Comparison of ENCODE assay signal across 10 mouse cellular contexts in the genomic region with DNA sequence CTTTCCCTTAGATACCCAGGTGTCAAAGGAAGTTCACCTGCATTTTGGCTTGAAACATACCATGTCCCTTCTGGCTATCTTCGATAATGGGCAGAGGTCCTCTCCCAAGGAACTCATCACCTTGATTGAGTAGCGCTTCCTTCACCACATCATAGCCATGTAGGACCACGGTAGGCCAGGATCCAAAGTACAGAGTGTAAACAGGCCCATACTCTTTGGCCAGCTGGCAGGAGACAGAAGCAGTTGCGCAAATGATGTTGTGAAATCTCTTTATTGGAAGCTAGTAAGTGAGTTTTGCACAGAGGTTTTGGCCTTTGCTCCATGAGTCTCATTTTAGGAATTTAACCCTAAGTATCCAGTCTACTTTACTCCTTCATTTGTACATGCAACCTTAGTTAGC. TPM values are rescaled to one million over a fixed set of nuclear protein-coding genes. Genes with fewer than 3 reads are reported as not detected.
DNase-seq lines count a peak whose midpoint lies in the region; ATAC-seq and TF ChIP-seq lines count a peak whose summit lies in the region.
"Had no signal": no experiment of that assay in that cellular context is flagged by ENCODE, and none has a peak within 500 bp of the region (broad histone marks: within the 10 kb centered on the region; RNA-seq: fewer than 3 reads in every experiment).

No protein-coding gene starts in this region.

- peak; percentile 73 for ATAC-seq in Patski
- no peak; the same call in 1 of the 2 replicates for ATAC-seq in kidney, postnatal 0 days (replicated peaks; ENCODE audit: low FRiP score, low read depth)
- ATAC-seq in inflammation-experienced regulatory T-cells, adult 6 months = no peak
- ATAC-seq in midbrain, embryonic 13.5 days = no peak
- ATAC-seq in forebrain, embryonic 13.5 days = no peak

- CTCF ChIA-PET in Patski (lab: Charles Lee) = no interaction called here

- no peaks in the 10 kb centered on the region for H3K36me3 ChIP-seq in kidney, postnatal 0 days (ENCODE audit: insufficient read depth, low read length)
- no peaks in the 10 kb centered on the region for H3K36me3 ChIP-seq in midbrain, embryonic 13.5 days
- no peaks in the 10 kb centered on the region for H3K36me3 ChIP-seq in forebrain, embryonic 13.5 days (ENCODE audit: poor library complexity, severe bottlenecking)
- H3K36me3 ChIP-seq: midbrain, embryonic 12.5 days had no signal

- intact Hi-C loops in gastrocnemius, adult 2 months (cut with DNase I) = no loop called here

- in situ Hi-C loops in Patski (cut with MboI; ENCODE audit: low pct_unique_long_range_greater_than_20kb) = no loop called here

- H3K27ac ChIP-seq in gastrocnemius, adult 2 months = peak overlapping the region; percentile 31; the same call in 1 of the 2 replicates
- H3K27ac ChIP-seq in kidney, postnatal 0 days = no peak overlapping the region
- no peak overlapping the region for H3K27ac ChIP-seq in midbrain, embryonic 13.5 days
- no peak overlapping the region for H3K27ac ChIP-seq in forebrain, embryonic 13.5 days
- H3K27ac ChIP-seq: midbrain, embryonic 12.5 days had no signal

- no peak overlapping the region for H3K4me3 ChIP-seq in gastrocnemius, adult 2 months
- no peak overlapping the region for H3K4me3 ChIP-seq in kidney, postnatal 0 days (replicated peaks; ENCODE audit: low read depth, low read length)
- no peak overlapping the region for H3K4me3 ChIP-seq in midbrain, embryonic 13.5 days (replicated peaks)
- H3K4me3 ChIP-seq in forebrain, embryonic 13.5 days = no peak overlapping the region
- H3K4me3 ChIP-seq: midbrain, embryonic 12.5 days had no signal

- DNase-seq in Patski (ENCODE audit: low read depth, low spot score) = peak; percentile 22
- DNase-seq in gastrocnemius, adult 2 months = peak; percentile 77
- peak; percentile 15 for DNase-seq in kidney, postnatal 0 days (ENCODE audit: low spot score)
- DNase-seq in lung, postnatal 36 days = peak; percentile 94
- no peak for DNase-seq in right cerebral cortex, adult 18-20 months

- H3K27me3 ChIP-seq in Patski = no peaks in the 10 kb centered on the region
- H3K27me3 ChIP-seq in kidney, postnatal 0 days (ENCODE audit: insufficient read depth, low read length) = no peaks in the 10 kb centered on the region
- no peaks in the 10 kb centered on the region for H3K27me3 ChIP-seq in midbrain, embryonic 13.5 days
- no peaks in the 10 kb centered on the region for H3K27me3 ChIP-seq in forebrain, embryonic 13.5 days
- H3K27me3 ChIP-seq: midbrain, embryonic 12.5 days had no signal

- no peak overlapping the region for H3K4me2 ChIP-seq in kidney, postnatal 0 days (ENCODE audit: low read length)
- H3K4me2 ChIP-seq in midbrain, embryonic 13.5 days (replicated peaks) = no peak overlapping the region
- no peak overlapping the region for H3K4me2 ChIP-seq in forebrain, embryonic 13.5 days
- H3K4me2 ChIP-seq: midbrain, embryonic 12.5 days had no signal

- TF ChIP-seq CTCF in Patski (IDR thresholded peaks at IDR 0.05) = no peak
- TF ChIP-seq CTCF in gastrocnemius, adult 2 months (IDR thresholded peaks at IDR 0.05) = no peak
- TF ChIP-seq CTCF in kidney, postnatal 0 days (IDR thresholded peaks at IDR 0.05; ENCODE audit: low read depth) = no peak

- WGBS in kidney, postnatal 0 days = 87% methylated on average over 4 of the region's 4 CpGs
- WGBS in midbrain, embryonic 13.5 days = 90% methylated on average over 4 of the region's 4 CpGs
- 94% methylated on average over 4 of the region's 4 CpGs for WGBS in forebrain, embryonic 13.5 days

- no peaks in the 10 kb centered on the region for H3K9me3 ChIP-seq in kidney, postnatal 0 days (replicated peaks; ENCODE audit: low read length)
- no peaks in the 10 kb centered on the region for H3K9me3 ChIP-seq in midbrain, embryonic 13.5 days
- H3K9me3 ChIP-seq in forebrain, embryonic 13.5 days (replicated peaks) = no peaks in the 10 kb centered on the region
- H3K9me3 ChIP-seq: midbrain, embryonic 12.5 days had no signal

- H3K4me1 ChIP-seq in kidney, postnatal 0 days (replicated peaks; ENCODE audit: insufficient read depth, low read length) = no peaks in the 10 kb centered on the region
- no peaks in the 10 kb centered on the region for H3K4me1 ChIP-seq in midbrain, embryonic 13.5 days (replicated peaks)
- no peaks in the 10 kb centered on the region for H3K4me1 ChIP-seq in forebrain, embryonic 13.5 days
- H3K4me1 ChIP-seq: midbrain, embryonic 12.5 days had no signal

- POLR2A ChIA-PET in Patski (lab: Charles Lee) = interaction anchor here (0.6 kb wide), 1 partner anchor 44 kb away, joined by 4 read pairs; no protein-coding TSS in a partner anchor

- H3K9ac ChIP-seq in kidney, postnatal 0 days (ENCODE audit: low read depth, low read length) = no peak overlapping the region
- no peak overlapping the region for H3K9ac ChIP-seq in midbrain, embryonic 13.5 days (replicated peaks)
- H3K9ac ChIP-seq in forebrain, embryonic 13.5 days = no peak overlapping the region
- H3K9ac ChIP-seq: midbrain, embryonic 12.5 days had no signal

RNA-seq across cellular contexts. Expression of a gene that starts 7.5 kb away (rescaled TPM):
- 0.58 TPM for polyA plus RNA-seq in Patski (2021)
- total RNA-seq in gastrocnemius, adult 2 months (2021) = not detected
- polyA plus RNA-seq in kidney, postnatal 0 days (2015; fragmentation: Nextera tagmentation; extraction: Ambion mirVana) = 1.1 and 1.7 TPM in 2 replicates
- not detected for polyA plus RNA-seq in inflammation-experienced regulatory T-cells, adult 6 months (2017; shearing (Covaris generic))
- polyA plus RNA-seq in midbrain, embryonic 13.5 days (2015; fragmentation: Nextera tagmentation; extraction: Ambion mirVana) = 0.08 TPM in 1 of 2 replicates, not detected in the other
- 0.16 TPM in 1 of 2 replicates, not detected in the other for polyA plus RNA-seq in forebrain, embryonic 13.5 days (2015; fragmentation: Nextera tagmentation; extraction: Ambion mirVana)
- total RNA-seq: hematopoietic stem cell, adult 5-6 weeks had no signal
- polyA plus RNA-seq: midbrain, embryonic 12.5 days had no signal

RNA-seq across cellular contexts. Expression of a gene that starts 35.1 kb away (rescaled TPM):
- polyA plus RNA-seq in Patski (2021) = 0.30 TPM
- not detected for total RNA-seq in gastrocnemius, adult 2 months (2021)
- 82.1 and 94.2 TPM in 2 replicates for polyA plus RNA-seq in kidney, postnatal 0 days (2015; fragmentation: Nextera tagmentation; extraction: Ambion mirVana)
- not detected for polyA plus RNA-seq in inflammation-experienced regulatory T-cells, adult 6 months (2017; shearing (Covaris generic))
- polyA plus RNA-seq in midbrain, embryonic 13.5 days (2015; fragmentation: Nextera tagmentation; extraction: Ambion mirVana) = 0.16 and 0.24 TPM in 2 replicates
- 0.32 and 0.37 TPM in 2 replicates for polyA plus RNA-seq in forebrain, embryonic 13.5 days (2015; fragmentation: Nextera tagmentation; extraction: Ambion mirVana)
- total RNA-seq: hematopoietic stem cell, adult 5-6 weeks had no signal

RNA-seq across cellular contexts. Expression of a gene that starts 48.1 kb away (rescaled TPM):
- polyA plus RNA-seq in Patski (2021) = 32.6 TPM
- total RNA-seq in gastrocnemius, adult 2 months (2021) = 1 to 10 TPM; 3.4 to 5.1 TPM
- 44.4 and 47.5 TPM in 2 replicates for polyA plus RNA-seq in kidney, postnatal 0 days (2015; fragmentation: Nextera tagmentation; extraction: Ambion mirVana)
- 1 to 10 TPM; 3.2 to 7.6 (median 3.3) TPM for polyA plus RNA-seq in inflammation-experienced regulatory T-cells, adult 6 months (2017; shearing (Covaris generic))
- 19.5 and 20.1 TPM in 2 replicates for polyA plus RNA-seq in midbrain, embryonic 13.5 days (2015; fragmentation: Nextera tagmentation; extraction: Ambion mirVana)
- 17.8 and 19.8 TPM in 2 replicates for polyA plus RNA-seq in forebrain, embryonic 13.5 days (2015; fragmentation: Nextera tagmentation; extraction: Ambion mirVana)

Comparison
In these comparisons a context has a peak if more than half of its experiments do, and no peak if none do; other contexts are left out.
1. RNA of a gene that starts 35.1 kb away (polyA plus RNA-seq): 82.1 to 94.2 TPM in kidney, postnatal 0 days; 0.32 to 0.37 TPM in forebrain, embryonic 13.5 days, 0.30 TPM in Patski (single experiment), 0.16 to 0.24 TPM in midbrain, embryonic 13.5 days and not detected in inflammation-experienced regulatory T-cells, adult 6 months; every median in the first group is over 10 times any median in the second.